Mouse (Mus musculus) lung, adult 2 months (tissue): ENCODE data around the gene Strip1.

Experiments used
- CTCF ChIP-seq: fragments of 200-500 bp; IDR thresholded peaks from 2 replicates; pipeline ENCODE4 v1.5.1; 2011; ENCODE audit warnings: mild to moderate bottlenecking, low read length, control low read depth; ENCODE audit not compliant: insufficient read depth
- POLR2A ChIP-seq: fragments of 200-500 bp; IDR thresholded peaks from 2 replicates; pipeline ENCODE4 v1.6.1; 2011; ENCODE audit warnings: low read depth, mild to moderate bottlenecking, control low read depth, low read length, borderline replicate concordance; ENCODE audit errors: extremely low read depth

- TF ChIP-seq CTCF (no peak), POLR2A (no peak)
Measured at GRCm38 (mm10) chr3:107655491-107655890, 24.0 kb upstream of the Strip1 start.
